21 mouse cellular contexts compared by ENCODE assay signal in the genomic region with DNA sequence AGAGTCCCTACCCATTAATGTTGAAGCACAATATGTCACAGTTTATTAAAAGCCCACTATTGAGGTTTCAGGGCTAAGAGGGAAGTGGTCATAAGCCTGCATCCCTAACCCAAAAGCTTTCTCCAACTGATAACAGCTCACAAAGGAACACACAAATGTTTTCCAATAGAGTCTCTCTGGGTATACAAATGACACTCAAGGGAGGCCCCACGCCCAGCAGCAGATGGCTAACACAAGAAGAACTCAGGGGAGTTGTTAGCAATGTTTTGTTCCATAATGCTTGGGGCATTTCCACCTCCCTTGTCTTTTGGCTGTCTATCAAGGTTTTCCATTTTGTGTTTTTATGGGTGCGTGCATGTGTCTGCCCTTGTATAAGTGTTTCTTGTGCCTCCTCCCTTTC.
A peak's percentile ranks its signal among the peaks of the same experiment; 100 is the strongest.
DNase-seq lines count a peak whose midpoint lies in the region; ATAC-seq lines count a peak whose summit lies in the region.
"Had no signal": no experiment of that assay in that cellular context is flagged by ENCODE, and none has a peak within 500 bp of the region (broad histone marks: within the 10 kb centered on the region; RNA-seq: fewer than 3 reads in every experiment).

No protein-coding gene starts in this region.

- intact Hi-C loops in heart, postnatal 10 days (cut with DNase I) = loop anchor here (5.0 kb wide), 1 partner anchor 148 kb away; no protein-coding TSS in a partner anchor

- no peak overlapping the region for H3K9ac ChIP-seq in midbrain, embryonic 11.5 days (ENCODE audit: low read length)
- H3K9ac ChIP-seq in midbrain, embryonic 15.5 days = no peak overlapping the region
- H3K9ac ChIP-seq: forebrain, embryonic 12.5 days; heart, embryonic 15.5 days; hindbrain, embryonic 13.5 days; stomach, embryonic 15.5 days had no signal

- H3K4me3 ChIP-seq in midbrain, embryonic 11.5 days (ENCODE audit: low read depth, low read length) = no peak overlapping the region
- H3K4me3 ChIP-seq in midbrain, embryonic 15.5 days = no peak overlapping the region
- no peak overlapping the region for H3K4me3 ChIP-seq in limb, embryonic 10.5 days
- H3K4me3 ChIP-seq: forebrain, embryonic 12.5 days; heart, embryonic 15.5 days; hindbrain, embryonic 13.5 days; layer of hippocampus, adult 2 months; myocyte; stomach, embryonic 15.5 days had no signal

- no peak overlapping the region for H3K27ac ChIP-seq in midbrain, embryonic 11.5 days (ENCODE audit: low read depth, low read length)
- no peak overlapping the region for H3K27ac ChIP-seq in midbrain, embryonic 15.5 days
- H3K27ac ChIP-seq in limb, embryonic 10.5 days = no peak overlapping the region
- H3K27ac ChIP-seq: forebrain, embryonic 12.5 days; heart, embryonic 15.5 days; hindbrain, embryonic 13.5 days; layer of hippocampus, adult 2 months; stomach, embryonic 15.5 days had no signal

- DNase-seq in heart, adult 8-10 months (ENCODE audit: low spot score) = peak; percentile 67
- DNase-seq in heart, postnatal 10 days = no peak
- peak; percentile 17 for DNase-seq in midbrain, embryonic 11.5 days (ENCODE audit: low spot score, missing footprints)
- DNase-seq in ZHBTc4 (ENCODE audit: low read depth, low spot score) = peak; percentile 68
- no peak for DNase-seq in limb, embryonic 10.5 days (ENCODE audit: low spot score)
- DNase-seq: adrenal gland, postnatal 36 days; cerebellum, adult 9-10 months; kidney, adult 8-10 months; kidney, postnatal 14 days; midbrain, embryonic 14.5 days; right cerebral cortex, postnatal 25 days had no signal

- no peaks in the 10 kb centered on the region for H3K36me3 ChIP-seq in midbrain, embryonic 11.5 days (ENCODE audit: control insufficient read depth, insufficient read depth, low read length)
- no peaks in the 10 kb centered on the region for H3K36me3 ChIP-seq in midbrain, embryonic 15.5 days (replicated peaks)
- no peaks in the 10 kb centered on the region for H3K36me3 ChIP-seq in limb, embryonic 10.5 days
- H3K36me3 ChIP-seq: forebrain, embryonic 12.5 days; G1E; heart, embryonic 15.5 days; hindbrain, embryonic 13.5 days; stomach, embryonic 15.5 days had no signal

- H3K4me2 ChIP-seq in midbrain, embryonic 11.5 days = no peak overlapping the region
- H3K4me2 ChIP-seq in midbrain, embryonic 15.5 days = no peak overlapping the region
- H3K4me2 ChIP-seq: forebrain, embryonic 12.5 days; heart, embryonic 15.5 days; hindbrain, embryonic 13.5 days; liver, embryonic 11.5 days; stomach, embryonic 15.5 days had no signal

- WGBS in midbrain, embryonic 11.5 days = 77% methylated on average over 2 of the region's 2 CpGs
- 74% methylated on average over 2 of the region's 2 CpGs for WGBS in midbrain, embryonic 15.5 days
- WGBS in limb, embryonic 10.5 days = 81% methylated on average over 2 of the region's 2 CpGs

- no peak for ATAC-seq in midbrain, embryonic 11.5 days (ENCODE audit: low FRiP score)
- no peak for ATAC-seq in midbrain, embryonic 15.5 days (replicated peaks)
- ATAC-seq in megakaryocyte progenitor cell, adult 5-6 weeks (replicated peaks; ENCODE audit: poor library complexity) = 0 out of 2 replicates have a peak, but pooled peaks have one; percentile 26

- no peaks in the 10 kb centered on the region for H3K9me3 ChIP-seq in midbrain, embryonic 11.5 days (ENCODE audit: control insufficient read depth, low read length)
- H3K9me3 ChIP-seq in midbrain, embryonic 15.5 days = no peaks in the 10 kb centered on the region
- H3K9me3 ChIP-seq in limb, embryonic 10.5 days (replicated peaks) = no peaks in the 10 kb centered on the region
- H3K9me3 ChIP-seq: forebrain, embryonic 12.5 days; G1E; heart, embryonic 15.5 days; hindbrain, embryonic 13.5 days; stomach, embryonic 15.5 days had no signal

- H3K27me3 ChIP-seq in midbrain, embryonic 11.5 days (ENCODE audit: control insufficient read depth, insufficient read depth, low read length) = no peaks in the 10 kb centered on the region
- no peaks in the 10 kb centered on the region for H3K27me3 ChIP-seq in midbrain, embryonic 15.5 days (replicated peaks)
- no peaks in the 10 kb centered on the region for H3K27me3 ChIP-seq in limb, embryonic 10.5 days (ENCODE audit: low read depth, poor library complexity, severe bottlenecking)
- H3K27me3 ChIP-seq: forebrain, embryonic 12.5 days; heart, embryonic 15.5 days; hindbrain, embryonic 13.5 days; stomach, embryonic 15.5 days had no signal

- no peaks in the 10 kb centered on the region for H3K4me1 ChIP-seq in midbrain, embryonic 11.5 days (ENCODE audit: control insufficient read depth, insufficient read depth, low read length)
- no peaks in the 10 kb centered on the region for H3K4me1 ChIP-seq in midbrain, embryonic 15.5 days
- no peaks in the 10 kb centered on the region for H3K4me1 ChIP-seq in limb, embryonic 10.5 days
- H3K4me1 ChIP-seq: forebrain, embryonic 12.5 days; heart, embryonic 15.5 days; hindbrain, embryonic 13.5 days; stomach, embryonic 15.5 days had no signal

Comparison
In these comparisons a context has a peak if more than half of its experiments do, and no peak if none do; other contexts are left out.
1. DNase-seq: peak in heart, adult 8-10 months (single experiment), midbrain, embryonic 11.5 days (single experiment) and ZHBTc4 (single experiment); none in heart, postnatal 10 days (0 of 2) and limb, embryonic 10.5 days (single experiment).